Mouse (Mus musculus) forebrain, embryonic 11.5 days (tissue): ENCODE results near the gene Pcsk7. TPM values are rescaled to one million over a fixed set of nuclear protein-coding genes. Genes with fewer than 3 reads are reported as not detected.

Experiments used
- ATAC-seq: fragments of 200-750 bp; cut with Nextera tagmentation; replicated peaks from 2 replicates; pipeline ENCODE4 v1.8.0; 2017; ENCODE audit warnings: moderate TSS enrichment; ENCODE audit not compliant: low FRiP score
- DNase-seq: peaks from one replicate; pipeline ENCODE4 v3.0.0-alpha.2; 2017; ENCODE audit warnings: low spot score
- H3K27ac ChIP-seq: fragments of 300-500 bp; sonication (generic); 2 replicates; pipeline ENCODE4 v1.5.1; 2014; ENCODE audit warnings: low read depth, low read length
- H3K27me3 ChIP-seq: fragments of 300-500 bp; sonication (generic); 2 replicates; pipeline ENCODE4 v1.6.1; 2014; ENCODE audit warnings: mild to moderate bottlenecking, low read length, mixed read lengths; ENCODE audit not compliant: control insufficient read depth, insufficient read depth
- H3K36me3 ChIP-seq: fragments of 300-500 bp; sonication (generic); 2 replicates; pipeline ENCODE4 v1.6.1; 2014; ENCODE audit warnings: mild to moderate bottlenecking, low read length, moderate library complexity, mixed read lengths; ENCODE audit not compliant: control insufficient read depth, insufficient read depth
- H3K4me1 ChIP-seq: fragments of 300-500 bp; sonication (generic); replicated peaks from 2 replicates; pipeline ENCODE4 v1.6.1; 2014; ENCODE audit warnings: low read length, mixed read lengths; ENCODE audit not compliant: control insufficient read depth, insufficient read depth
- H3K4me2 ChIP-seq: fragments of 300-500 bp; sonication (generic); 2 replicates; pipeline ENCODE4 v1.6.1; 2014; ENCODE audit warnings: low read depth, mild to moderate bottlenecking, low read length, moderate library complexity, mixed read lengths; ENCODE audit not compliant: severe bottlenecking
- H3K4me3 ChIP-seq: fragments of 300-500 bp; sonication (generic); 2 replicates; pipeline ENCODE4 v1.5.1; 2014; ENCODE audit warnings: low read depth, low read length
- H3K9ac ChIP-seq: fragments of 300-500 bp; sonication (generic); 2 replicates; pipeline ENCODE4 v1.6.1; 2014; ENCODE audit warnings: low read length
- H3K9me3 ChIP-seq: fragments of 300-500 bp; sonication (generic); 2 replicates; pipeline ENCODE4 v1.6.1; 2016; ENCODE audit warnings: low read length, mixed read lengths; ENCODE audit not compliant: control insufficient read depth
- WGBS: fragments of 180-500 bp; shearing (Covaris S2); extraction: QIAGEN DNeasy Blood & Tissue Kit; methylation state at CpG from one replicate; pipeline ENCODE4 v1.1.7; 2014; 5-methylcytosine and 5-hydroxymethylcytosine counted together
- polyA plus RNA-seq: library from polyadenylated mRNA; unstranded; fragments of >200 nt; fragmentation: Nextera tagmentation; extraction: Ambion mirVana; gene quantifications from 2 replicates; pipeline ENCODE4 v1.2.1, GENCODE M21; 2014

The Pcsk7 gene
- polyA plus RNA-seq, result 17.9 and 18.8 TPM in 2 replicates

DNA sequence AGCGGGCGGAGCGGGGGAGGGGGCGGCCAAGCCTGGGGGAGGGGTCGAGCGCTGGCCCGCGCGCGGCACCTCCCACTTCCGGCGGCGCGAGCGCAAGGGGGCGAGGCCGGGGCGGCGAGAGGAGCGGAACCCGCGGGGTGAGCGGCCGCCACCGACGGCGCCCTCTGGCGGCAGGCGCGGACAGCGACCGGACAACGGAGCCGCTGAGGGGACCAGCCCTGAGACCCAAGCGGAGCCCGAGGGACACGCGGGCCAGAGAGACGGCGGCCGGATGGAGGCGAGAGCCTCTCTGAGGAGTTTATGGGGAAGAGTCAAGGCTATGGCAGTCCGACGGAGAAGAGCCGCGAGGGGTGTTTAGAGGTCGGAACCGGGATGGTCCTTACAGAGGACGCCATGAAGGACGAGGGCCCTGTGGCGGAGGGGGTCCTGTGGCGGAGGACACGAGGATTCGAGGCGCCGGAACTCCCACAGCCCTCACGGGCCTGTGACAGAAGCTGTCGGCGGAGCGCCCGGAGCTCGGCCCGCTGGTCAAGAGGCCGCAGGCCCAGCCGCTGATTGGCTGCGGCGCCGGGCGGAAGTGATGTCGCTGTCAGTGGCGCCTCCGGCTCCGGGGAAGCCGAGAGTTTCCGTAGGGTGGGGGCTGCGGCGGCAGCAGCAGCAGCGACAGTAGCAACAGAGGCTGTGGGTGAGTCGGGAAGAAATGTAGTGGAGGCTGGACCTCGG is at the start of gene Pcsk7, which contains the start of gene Rnf214:
TSS of gene Pcsk7 (plus strand) at position 143 of the 723 bp plus-strand sequence.
TSS of gene Rnf214 (minus strand) at position 557 of the 723 bp plus-strand sequence.
- under 1% methylated on average over 68 of the region's 80 CpGs for WGBS
- no peaks in the 10 kb centered on the region for H3K36me3 ChIP-seq
- peak within 1 kb of the TSS; percentile 87 for H3K9ac ChIP-seq
- H3K27ac ChIP-seq, result peak within 1 kb of the TSS; percentile 89
- H3K27me3 ChIP-seq, result no peaks in the 10 kb centered on the region
- peak within 1 kb of the TSS; percentile 92 for H3K4me3 ChIP-seq
- DNase-seq, result peak; percentile 94
- ATAC-seq, result peak; percentile 91
- H3K4me2 ChIP-seq, result peak within 1 kb of the TSS; percentile 90
- H3K9me3 ChIP-seq, result no peaks in the 10 kb centered on the region
- H3K4me1 ChIP-seq, result peaks cover 3% of the 10 kb centered on the region; the same call in 1 of the 2 replicates

DNA sequence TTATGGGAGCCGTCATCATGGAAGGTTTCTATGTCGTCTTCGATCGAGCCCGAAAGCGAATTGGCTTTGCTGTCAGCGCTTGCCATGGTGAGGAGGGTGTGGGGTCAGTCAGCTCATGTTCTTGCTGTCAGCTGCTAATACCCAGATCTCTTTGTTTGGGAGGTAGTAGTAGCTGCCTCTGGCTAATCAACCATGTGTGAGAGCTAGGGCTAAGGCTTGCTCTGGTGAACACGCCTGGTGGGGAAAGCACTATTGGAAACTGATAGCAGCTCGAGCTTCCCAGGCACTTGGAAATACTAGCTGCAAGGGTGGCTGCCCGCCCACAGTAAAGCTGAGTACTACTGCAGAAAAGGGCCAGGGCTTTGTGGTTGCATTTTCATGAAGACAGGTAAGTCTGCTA is 46.9 kb upstream of the Pcsk7 start:
- Histone ChIP-seq H3K36me3 (peaks cover 22% of the 10 kb centered on the region; the same call in 1 of the 2 replicates), H3K9ac (no peak overlapping the region), H3K4me2 (no peak overlapping the region), H3K27ac (no peak overlapping the region), H3K27me3 (no peaks in the 10 kb centered on the region), H3K4me3 (no peak overlapping the region), H3K9me3 (no peaks in the 10 kb centered on the region), H3K4me1 (no peaks in the 10 kb centered on the region)
- DNase-seq (no peak), ATAC-seq (no peak)
- 94% methylated on average over 10 of the region's 10 CpGs for WGBS

DNA sequence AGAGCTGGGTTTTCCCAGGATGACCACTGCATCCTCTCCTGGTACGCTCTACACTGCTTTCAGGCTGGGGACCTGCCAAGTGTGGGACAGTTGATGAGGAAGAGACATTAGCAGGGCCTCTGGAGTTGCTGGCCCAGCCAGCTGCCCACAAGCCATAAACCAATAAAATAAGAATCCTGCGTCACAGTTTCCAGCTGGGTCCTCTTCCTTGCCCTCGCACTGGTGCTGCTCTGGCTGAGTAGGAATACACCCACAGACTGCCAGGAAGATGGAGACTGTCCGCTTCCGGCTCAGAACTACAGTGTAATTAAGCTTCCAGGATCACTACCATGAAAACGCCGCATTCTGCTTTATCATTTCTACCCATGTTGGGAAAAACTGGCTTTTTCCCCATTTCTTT is 44.5 kb upstream of the Pcsk7 start:
- Histone ChIP-seq H3K4me1 (no peaks in the 10 kb centered on the region), H3K36me3 (peaks cover 26% of the 10 kb centered on the region; the same call in 1 of the 2 replicates), H3K4me2 (no peak overlapping the region), H3K4me3 (no peak overlapping the region), H3K27ac (no peak overlapping the region), H3K27me3 (no peaks in the 10 kb centered on the region), H3K9me3 (no peaks in the 10 kb centered on the region), H3K9ac (no peak overlapping the region)
- no peak for ATAC-seq
- no peak for DNase-seq
- 91% methylated on average over 7 of the region's 7 CpGs for WGBS

DNA sequence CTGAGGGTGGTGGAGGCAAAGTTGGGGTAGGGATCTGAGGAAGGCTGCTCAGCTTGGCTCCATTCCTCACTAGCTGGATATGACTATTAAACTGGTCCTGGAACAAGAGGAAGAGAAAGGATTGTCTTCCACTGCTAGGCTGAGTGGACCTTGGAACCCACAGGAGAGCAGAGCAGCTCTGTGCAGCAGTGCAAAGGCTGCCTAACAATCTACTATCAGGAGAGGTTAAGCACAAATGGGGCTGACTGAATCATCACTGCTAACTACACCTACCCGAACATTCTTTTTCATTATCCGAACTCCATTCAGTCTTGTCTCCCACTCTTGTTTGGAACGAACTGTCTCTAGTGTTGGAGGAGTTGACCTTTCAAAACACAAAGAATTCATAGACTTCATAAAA is 37.1 kb upstream of the Pcsk7 start:
- H3K4me3 ChIP-seq, result no peak overlapping the region
- no peak for DNase-seq
- H3K36me3 ChIP-seq, result peaks cover 16% of the 10 kb centered on the region; the same call in 1 of the 2 replicates
- no peak overlapping the region for H3K9ac ChIP-seq
- ATAC-seq, result no peak
- no peaks in the 10 kb centered on the region for H3K9me3 ChIP-seq
- H3K27me3 ChIP-seq, result no peaks in the 10 kb centered on the region
- no peak overlapping the region for H3K4me2 ChIP-seq
- 96% methylated on average over 3 of the region's 3 CpGs for WGBS
- H3K4me1 ChIP-seq, result no peaks in the 10 kb centered on the region
- no peak overlapping the region for H3K27ac ChIP-seq

DNA sequence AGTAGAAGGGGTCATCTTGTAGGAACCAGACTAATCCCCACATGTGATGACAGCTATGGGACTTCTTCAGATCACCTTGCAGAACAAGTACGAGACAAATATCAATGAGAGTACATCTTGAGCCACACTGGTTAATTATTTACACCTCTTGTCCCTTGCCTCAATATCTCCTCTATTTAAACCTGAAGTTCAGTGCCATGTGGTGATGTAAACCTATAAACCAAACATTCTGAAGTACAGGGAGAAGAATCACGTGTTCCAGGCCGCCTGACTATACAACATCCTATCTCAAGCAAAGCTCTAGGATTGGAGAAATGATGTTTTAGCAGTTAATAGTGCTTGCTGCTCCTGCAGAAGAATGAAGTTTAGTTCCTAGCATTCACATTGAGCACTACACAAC is 36.0 kb upstream of the Pcsk7 start:
- 95% methylated on average over 3 of the region's 3 CpGs for WGBS
- H3K27me3 ChIP-seq, result no peaks in the 10 kb centered on the region
- peaks cover 16% of the 10 kb centered on the region; the same call in 1 of the 2 replicates for H3K36me3 ChIP-seq
- no peak overlapping the region for H3K4me3 ChIP-seq
- ATAC-seq, result no peak
- no peaks in the 10 kb centered on the region for H3K4me1 ChIP-seq
- no peak overlapping the region for H3K9ac ChIP-seq
- no peak for DNase-seq
- no peaks in the 10 kb centered on the region for H3K9me3 ChIP-seq
- H3K27ac ChIP-seq, result no peak overlapping the region
- H3K4me2 ChIP-seq, result no peak overlapping the region

DNA sequence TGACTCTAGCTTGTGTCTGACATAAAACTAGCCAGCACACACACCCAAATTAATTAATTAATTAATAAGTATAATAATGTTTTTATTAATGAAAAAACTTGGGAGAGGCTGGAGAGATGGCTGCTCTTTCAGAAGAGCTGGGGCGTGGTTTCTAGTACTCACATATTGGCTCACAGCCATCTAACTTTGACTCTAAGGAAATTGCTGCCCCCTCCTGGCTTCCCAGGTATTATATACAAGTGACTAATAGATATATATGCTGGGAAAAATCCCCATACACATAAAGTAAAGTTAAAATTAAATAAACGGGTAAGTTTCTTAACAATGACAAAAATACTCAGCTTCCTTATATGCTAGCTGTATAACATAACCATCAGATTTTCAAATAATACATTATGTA is 28.4 kb upstream of the Pcsk7 start:
- no peaks in the 10 kb centered on the region for H3K4me1 ChIP-seq
- ATAC-seq (no peak), DNase-seq (no peak)
- H3K36me3 ChIP-seq, result peaks cover 2% of the 10 kb centered on the region; the same call in 1 of the 2 replicates
- 84% methylated on average over 2 of the region's 2 CpGs for WGBS
- H3K4me2 ChIP-seq, result no peak overlapping the region
- H3K27ac ChIP-seq, result no peak overlapping the region
- H3K4me3 ChIP-seq, result no peak overlapping the region
- no peak overlapping the region for H3K9ac ChIP-seq
- no peaks in the 10 kb centered on the region for H3K9me3 ChIP-seq
- H3K27me3 ChIP-seq, result no peaks in the 10 kb centered on the region

DNA sequence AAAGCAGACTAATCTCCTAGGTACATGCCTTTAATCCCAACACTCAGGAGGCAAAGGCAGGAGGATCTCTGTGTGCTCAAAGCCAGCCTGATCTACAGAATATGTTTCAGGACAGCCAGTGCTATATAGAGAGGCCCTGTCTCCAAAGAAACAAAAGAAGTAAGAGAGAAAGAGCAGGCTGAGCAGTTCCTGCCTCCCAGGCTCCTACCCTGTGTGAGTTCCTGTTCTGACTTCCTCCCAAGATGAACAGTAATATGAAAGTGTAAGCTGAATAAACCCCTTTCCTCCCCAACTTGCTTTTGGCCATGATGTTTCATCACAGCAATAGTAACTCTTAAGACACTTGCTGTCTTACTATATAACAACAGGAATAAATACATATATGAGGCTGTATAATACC is 12.6 kb upstream of the Pcsk7 start:
- no peak overlapping the region for H3K4me3 ChIP-seq
- DNase-seq, result no peak
- H3K27ac ChIP-seq, result no peak overlapping the region
- H3K9ac ChIP-seq, result no peak overlapping the region
- no peak for ATAC-seq
- H3K9me3 ChIP-seq, result no peaks in the 10 kb centered on the region
- H3K36me3 ChIP-seq, result peaks cover 4% of the 10 kb centered on the region
- H3K4me1 ChIP-seq, result no peaks in the 10 kb centered on the region
- H3K27me3 ChIP-seq, result no peaks in the 10 kb centered on the region
- H3K4me2 ChIP-seq, result no peak overlapping the region

DNA sequence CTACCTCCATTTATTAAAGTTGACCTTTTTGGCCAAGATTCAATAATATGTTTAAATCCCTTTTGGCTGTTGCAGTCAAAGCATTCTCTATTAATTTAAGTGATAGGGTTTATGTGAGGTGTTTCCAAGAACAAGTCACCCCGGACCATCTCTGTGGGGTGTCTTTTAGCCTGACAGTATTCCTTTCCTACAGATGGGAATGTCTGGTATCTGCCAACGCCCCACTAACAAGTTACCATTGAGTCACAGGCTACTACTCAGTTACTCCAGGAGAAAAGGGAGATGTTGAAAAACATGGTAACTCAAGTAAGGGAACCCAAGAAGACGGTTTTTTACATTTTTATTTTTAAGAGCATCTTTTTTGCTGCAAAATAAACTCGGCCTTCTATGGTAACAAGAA is 1.1 kb upstream of the Pcsk7 start:
- DNase-seq (no peak), ATAC-seq (no peak)
- Histone ChIP-seq H3K9ac (peak overlapping the region; percentile 87), H3K36me3 (no peaks in the 10 kb centered on the region), H3K4me3 (peak overlapping the region; percentile 92), H3K27me3 (no peaks in the 10 kb centered on the region), H3K9me3 (no peaks in the 10 kb centered on the region), H3K4me2 (peak overlapping the region; percentile 90), H3K4me1 (peaks cover 3% of the 10 kb centered on the region; the same call in 1 of the 2 replicates), H3K27ac (no peak overlapping the region)
- 70% methylated on average over 4 of the region's 4 CpGs for WGBS

DNA sequence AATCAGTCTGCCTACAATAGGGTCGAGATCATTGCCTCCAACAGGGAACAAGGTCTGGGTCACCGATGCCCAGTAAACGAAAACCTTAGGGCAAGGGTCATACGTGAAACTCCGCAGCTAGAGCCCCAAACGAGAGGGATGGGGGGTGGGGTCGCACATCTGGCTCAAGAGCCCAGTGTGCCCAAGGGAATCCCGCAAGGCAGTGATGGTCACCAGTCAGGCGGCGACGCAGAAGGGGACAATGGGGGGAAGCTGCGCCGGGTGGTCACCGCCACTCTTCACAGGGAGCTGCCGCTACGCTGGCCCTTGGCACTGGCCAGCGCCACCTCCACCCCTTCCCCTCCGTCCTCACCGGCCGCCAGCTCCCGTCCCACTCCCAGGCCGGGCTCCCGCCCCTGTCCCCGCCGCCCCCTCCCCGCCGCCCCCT is 473 bp upstream of the Pcsk7 start:
- H3K9ac ChIP-seq, result peak overlapping the region; percentile 87
- H3K9me3 ChIP-seq, result no peaks in the 10 kb centered on the region
- peak overlapping the region; percentile 89 for H3K27ac ChIP-seq
- H3K4me1 ChIP-seq, result peaks cover 3% of the 10 kb centered on the region; the same call in 1 of the 2 replicates
- H3K4me2 ChIP-seq, result peak overlapping the region; percentile 90
- no peaks in the 10 kb centered on the region for H3K36me3 ChIP-seq
- DNase-seq (no peak), ATAC-seq (peak; percentile 68)
- no peaks in the 10 kb centered on the region for H3K27me3 ChIP-seq
- WGBS, result 1% methylated on average over 14 of the region's 27 CpGs
- peak overlapping the region; percentile 92 for H3K4me3 ChIP-seq
